Mouse (Mus musculus): ENCODE measurements at regions not wholly inside any gene's neighbourhood (a gene's known extent, or its start where the extent isn't known, plus 50 kb on each side); places are given as distances from the start of the nearest gene placed in this dataset.
A peak's percentile ranks its signal among the peaks of the same experiment; 100 is the strongest.

GRCm38 (mm10) chr10:125467503-125467902, 78.2 kb upstream of the Slc16a7 start:
- DNase-seq (ENCODE audit: low spot score): no peak

- no peak for DNase-seq (ENCODE audit: low spot score)
These were observed 99.1 kb upstream of the Slc16a7 start for GRCm38 (mm10) chr10:125488350-125488749.

DNA sequence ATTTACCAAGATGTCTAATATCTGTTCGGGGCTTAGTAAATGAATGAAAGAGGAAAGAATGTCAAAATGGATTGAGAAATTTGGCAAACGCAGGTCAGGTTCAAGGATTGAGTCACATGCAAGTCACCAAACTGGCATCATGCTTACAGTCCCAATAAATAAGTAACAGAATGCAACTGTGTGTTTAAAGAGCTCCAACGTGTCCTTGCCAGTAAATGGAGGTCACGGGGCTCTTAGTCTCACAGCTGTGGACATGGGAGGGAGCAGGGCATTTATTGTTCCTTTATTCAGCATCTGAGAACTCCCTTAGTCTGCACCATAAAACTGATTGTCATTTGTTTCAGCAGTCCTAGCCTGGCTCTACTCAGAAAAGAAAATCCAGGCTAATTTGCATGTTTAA, 101.1 kb upstream of the Slc16a7 start:
- DNase-seq (ENCODE audit: low spot score): no peak

- no peak for DNase-seq (ENCODE audit: low spot score)
These were observed 105.2 kb upstream of the Slc16a7 start for GRCm38 (mm10) chr10:125494489-125494888.

DNA sequence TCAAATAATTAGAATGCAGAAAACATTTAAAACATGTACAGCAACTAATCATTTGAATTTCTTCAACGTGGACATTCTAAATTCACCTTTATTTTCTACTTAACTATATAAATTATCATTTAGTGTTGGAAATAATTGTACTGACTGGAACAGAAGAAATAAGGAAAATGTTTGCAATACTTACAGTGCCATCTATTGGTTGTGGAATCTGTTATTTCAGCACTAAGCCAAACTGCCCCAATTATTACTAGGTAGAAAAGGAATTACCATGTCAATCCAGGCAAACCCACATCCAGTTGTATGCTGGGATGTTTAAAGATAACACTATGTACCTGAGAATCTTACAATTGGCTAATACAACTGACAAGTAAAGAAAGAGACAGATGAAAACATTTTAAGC, 109.1 kb upstream of the Slc16a7 start:
- DNase-seq (ENCODE audit: low spot score): no peak

GRCm38 (mm10) chr10:125500338-125500737, 111.1 kb upstream of the Slc16a7 start:
- no peak for DNase-seq (ENCODE audit: low spot score)

DNA sequence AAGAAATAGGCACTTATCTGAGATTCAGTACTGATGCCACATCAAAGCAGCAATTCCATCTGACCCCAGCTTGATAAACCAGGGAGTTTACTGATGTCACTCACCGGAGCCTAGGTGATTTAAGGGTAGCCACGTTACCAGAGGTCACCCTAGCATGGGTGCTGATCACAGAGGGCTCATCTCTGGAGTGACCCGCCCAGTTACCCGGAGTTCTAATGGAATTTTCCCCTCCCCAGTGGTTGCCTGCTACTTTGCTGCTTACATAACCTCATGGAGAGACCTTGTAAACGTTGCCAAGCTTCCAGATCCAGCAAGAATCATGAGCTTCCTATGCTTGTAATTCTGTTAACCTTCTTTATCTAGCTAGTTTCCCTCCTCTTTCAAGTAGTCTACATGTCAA, 125.8 kb upstream of the Slc16a7 start:
- no peak for DNase-seq (ENCODE audit: low spot score)

GRCm38 (mm10) chr10:125530876-125531275, 141.6 kb upstream of the Slc16a7 start:
- DNase-seq (ENCODE audit: low spot score): no peak

- DNase-seq (ENCODE audit: low spot score): peak; percentile 4
These were observed 149.1 kb upstream of the Slc16a7 start for GRCm38 (mm10) chr10:125538316-125538715.

GRCm38 (mm10) chr10:125586489-125587147, 197.4 kb upstream of the Slc16a7 start:
- no peak for DNase-seq (ENCODE audit: low spot score)

DNA sequence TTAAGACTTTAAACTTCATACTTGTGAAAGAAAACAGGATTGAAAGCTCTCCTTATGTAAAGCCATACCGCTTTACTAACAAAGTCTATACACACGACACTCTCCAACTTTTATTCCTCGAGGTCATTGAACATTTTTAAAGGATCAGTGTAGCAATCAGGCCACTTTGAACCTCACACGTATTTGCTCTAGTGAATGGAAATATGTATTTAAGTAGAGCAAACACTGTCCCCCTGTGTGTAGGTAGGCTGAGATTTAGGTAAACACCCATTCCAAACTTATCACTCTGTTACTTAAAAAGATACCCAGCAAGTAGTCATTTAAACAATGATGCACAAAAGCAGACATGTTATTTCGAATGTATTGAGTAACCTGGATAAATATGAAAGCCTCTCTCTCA, 203.7 kb upstream of the Slc16a7 start:
- DNase-seq (ENCODE audit: low spot score): no peak

GRCm38 (mm10) chr10:125607787-125608617, 218.7 kb upstream of the Slc16a7 start:
- DNase-seq (ENCODE audit: low spot score): no peak

DNA sequence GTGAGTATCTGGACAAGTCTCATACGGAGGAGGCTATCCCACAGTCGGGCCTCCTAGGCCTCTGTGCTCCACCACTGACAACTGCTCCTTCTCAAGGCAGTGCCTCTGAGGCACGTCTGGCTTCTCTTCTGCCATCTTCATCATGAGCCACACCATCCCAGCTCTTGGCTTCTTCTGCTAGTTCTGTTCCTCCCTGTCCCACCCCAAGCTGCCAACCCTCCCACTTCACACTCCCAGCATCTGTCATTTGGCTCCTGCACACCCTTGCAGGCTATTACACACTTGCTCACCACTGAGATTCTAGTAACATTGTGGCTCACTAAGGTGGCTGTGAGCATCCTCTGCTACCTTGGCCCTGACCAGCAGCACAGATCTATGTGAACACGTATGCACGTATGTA, 221.1 kb upstream of the Slc16a7 start:
- no peak for DNase-seq (ENCODE audit: low spot score)

- no peak for DNase-seq (ENCODE audit: low spot score)
These were observed 223.5 kb upstream of the Slc16a7 start for GRCm38 (mm10) chr10:125612773-125613172.

DNA sequence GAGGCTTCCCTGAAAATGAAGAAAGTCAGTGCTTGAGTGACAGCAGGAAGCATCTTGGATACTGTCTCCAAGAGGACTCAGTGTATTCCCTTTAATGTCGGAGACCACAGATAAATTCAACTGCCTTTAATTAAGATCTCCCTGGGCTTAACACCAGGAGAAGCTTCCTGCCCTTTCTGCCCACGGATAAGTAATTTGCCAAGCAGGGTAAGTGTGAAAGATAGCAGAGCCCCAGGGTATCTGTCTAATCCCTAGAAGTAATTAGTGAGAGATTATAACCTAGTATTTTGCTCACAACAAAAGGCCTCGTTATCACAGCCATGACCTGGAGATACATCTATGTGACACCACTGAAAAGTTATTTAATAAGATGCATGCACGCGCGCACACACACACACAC, 232.1 kb upstream of the Slc16a7 start:
- no peak for DNase-seq (ENCODE audit: low spot score)

DNA sequence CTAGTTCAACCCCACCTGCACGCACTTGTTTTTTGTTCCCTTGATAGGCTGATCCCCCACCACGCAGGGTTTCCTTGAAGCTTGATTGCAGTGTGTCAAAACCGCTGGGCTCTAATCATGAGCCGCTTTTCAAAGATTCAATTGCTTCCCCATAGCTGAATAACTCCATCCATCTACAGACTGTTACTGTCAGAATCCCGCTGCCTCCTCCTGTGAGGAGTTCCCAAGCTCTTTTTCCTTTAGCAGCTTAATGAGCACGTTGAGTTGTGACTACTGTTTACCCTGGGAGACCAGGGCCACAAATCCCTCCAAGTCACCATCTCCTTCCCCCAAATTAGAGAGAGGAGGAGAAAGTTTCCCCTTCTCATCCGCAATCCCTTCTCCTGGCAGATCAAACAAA, 234.6 kb upstream of the Slc16a7 start:
- no peak for DNase-seq (ENCODE audit: low spot score)

DNA sequence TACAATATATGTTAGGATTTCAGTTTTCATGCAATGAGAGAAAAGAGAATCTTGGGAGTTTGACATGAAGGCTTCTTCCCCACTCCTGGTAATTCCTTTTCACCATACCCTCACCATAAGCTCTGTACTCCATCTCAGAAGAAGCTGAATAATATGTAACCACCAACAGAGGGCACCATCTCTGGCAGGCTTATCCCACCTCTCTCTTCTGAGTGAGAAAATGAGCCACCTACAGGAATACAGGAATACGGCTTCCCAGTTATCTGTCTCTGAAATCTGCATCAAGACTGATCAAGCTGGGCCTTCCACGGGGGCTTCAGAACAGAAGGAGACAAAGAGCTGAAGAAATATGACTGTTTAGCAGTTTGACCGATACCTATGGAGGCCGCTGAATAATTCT, 278.6 kb upstream of the Slc16a7 start:
- DNase-seq (ENCODE audit: low spot score): no peak

GRCm38 (mm10) chr10:125673637-125674036, 284.4 kb upstream of the Slc16a7 start:
- no peak for DNase-seq (ENCODE audit: low spot score)

DNA sequence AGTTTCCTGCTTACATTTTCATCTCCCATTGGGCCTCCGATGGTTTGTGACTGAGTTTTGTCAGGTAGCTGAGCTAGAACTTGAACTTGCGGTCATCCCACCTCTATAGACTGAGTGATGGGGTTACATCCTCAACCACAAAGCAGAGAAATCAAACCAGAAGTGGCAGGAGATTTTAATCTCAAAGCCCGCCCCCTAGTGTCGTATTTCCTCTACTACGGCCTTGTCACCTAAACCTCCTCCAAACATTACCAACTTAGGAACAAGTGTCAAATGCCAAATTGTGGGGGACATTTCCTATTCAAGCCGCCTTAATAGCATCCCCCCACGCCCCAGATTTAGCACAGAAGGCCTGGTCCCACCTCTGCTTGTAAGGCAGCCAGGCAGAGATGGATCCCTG, 286.3 kb upstream of the Lrig3 start:
- no peak for DNase-seq (ENCODE audit: low spot score)

DNA sequence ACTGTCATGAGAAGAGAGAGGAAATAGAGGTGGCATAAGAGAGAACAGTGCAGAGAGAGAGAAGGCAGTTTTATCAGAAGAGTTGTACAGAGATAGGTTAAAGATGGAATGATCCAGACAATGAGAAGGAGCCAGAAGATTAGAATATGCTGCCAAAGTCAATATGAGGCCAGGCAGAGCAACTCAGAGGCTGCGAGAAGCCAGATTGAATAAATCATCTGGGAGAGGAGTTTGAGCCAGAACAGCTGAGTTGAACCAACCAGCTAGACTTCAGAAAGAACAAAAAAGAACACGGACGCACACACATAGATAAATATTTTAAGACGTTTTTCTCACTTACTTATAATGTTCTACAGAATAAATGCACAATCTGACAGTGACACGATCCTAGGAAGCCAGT, 280.8 kb upstream of the Lrig3 start:
- DNase-seq (ENCODE audit: low spot score): no peak

- no peak for DNase-seq (ENCODE audit: low spot score)
These were observed 272.5 kb upstream of the Lrig3 start for GRCm38 (mm10) chr10:125693505-125693904.

DNA sequence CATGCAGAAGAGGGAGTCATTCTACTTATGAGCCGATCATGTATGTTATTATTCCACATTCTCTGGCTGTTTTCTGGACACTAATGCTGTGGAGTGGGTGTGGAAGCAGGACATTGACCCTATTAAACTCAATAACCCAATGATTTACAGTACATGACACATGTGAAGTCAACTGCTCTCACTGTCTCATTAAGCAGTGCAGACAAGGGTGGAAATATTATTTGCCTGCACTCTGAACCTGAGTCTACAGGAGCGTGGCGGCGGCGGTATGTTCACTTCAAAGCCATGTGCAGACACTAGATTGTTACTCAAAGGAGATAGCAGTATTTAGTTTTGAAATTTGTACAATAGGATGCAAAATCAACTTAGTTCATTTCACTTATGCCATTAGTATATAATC, 269.8 kb upstream of the Lrig3 start:
- DNase-seq (ENCODE audit: low spot score): no peak

DNA sequence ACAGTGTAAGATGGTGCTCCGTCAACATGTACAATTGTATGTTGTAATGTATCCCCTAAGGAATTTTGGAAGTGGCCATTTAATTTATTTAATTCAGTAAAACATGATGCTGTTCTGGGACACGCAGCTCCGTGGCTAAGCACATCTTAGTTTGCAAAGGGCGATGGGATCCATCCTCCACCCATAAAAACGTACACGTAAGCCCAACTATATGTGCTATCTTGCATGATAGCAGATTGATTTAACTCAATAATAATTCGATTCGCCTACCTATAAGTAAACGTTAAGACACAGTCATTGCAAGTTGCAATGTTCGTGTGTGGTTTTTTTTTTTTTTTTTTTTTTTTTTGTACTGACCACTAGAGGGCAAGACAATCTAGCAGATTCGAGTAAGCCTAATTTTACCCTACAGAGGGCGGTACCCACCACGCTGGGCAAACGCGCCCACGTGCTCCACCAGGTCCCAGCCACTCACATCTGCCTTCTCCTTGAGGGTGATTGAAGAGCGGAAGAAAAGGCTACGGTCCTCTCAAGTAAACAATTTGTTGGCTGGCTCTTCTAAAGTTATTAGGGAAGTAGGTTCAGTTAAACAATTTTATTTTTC, 240.8 kb upstream of the Lrig3 start:
- peak; percentile 51 for DNase-seq (ENCODE audit: low spot score)

Measured in urinary bladder, postnatal 14 days (tissue).